Mouse (Mus musculus): ENCODE measurements around the gene Atxn10.

DNA sequence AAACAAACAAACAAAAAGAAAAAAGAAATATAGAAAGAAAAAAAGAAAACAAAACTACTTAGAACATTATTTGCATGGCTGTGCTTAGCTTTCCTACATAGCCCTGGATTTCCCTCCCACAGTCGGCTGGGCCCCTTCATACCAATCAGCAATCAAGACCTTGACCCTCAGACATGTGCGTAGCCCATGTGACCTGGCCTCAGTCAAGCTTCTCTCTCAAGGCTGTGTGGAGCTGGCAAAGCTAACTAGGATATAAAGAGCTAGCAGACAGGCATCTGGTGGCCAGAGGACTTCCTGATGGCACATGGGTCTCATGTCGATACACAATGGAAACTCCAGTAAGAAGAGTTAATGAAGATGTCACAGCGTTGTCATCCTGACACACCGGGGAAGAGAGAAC is 6.9 kb upstream of the Atxn10 start:
- no peak for TF ChIP-seq POLR2A (IDR thresholded peaks at IDR 0.05; ENCODE audit: borderline replicate concordance, extremely low read depth, low read depth, low read length)
- no peak for TF ChIP-seq CTCF (IDR thresholded peaks at IDR 0.05; ENCODE audit: insufficient read depth, low read length)

Measured in lung, adult 2 months (tissue).